Mouse (Mus musculus): ENCODE measurements around the gene Aloxe3. TPM values are rescaled to one million over a fixed set of nuclear protein-coding genes. Genes with fewer than 3 reads are reported as not detected.

Gene Aloxe3
- polyA plus RNA-seq, 1 experiment, result 0.82 TPM

- no peak for TF ChIP-seq CTCF (IDR thresholded peaks at IDR 0.05; ENCODE audit: control insufficient read depth, insufficient read depth, low read length)
- no peak for TF ChIP-seq POLR2A (IDR thresholded peaks at IDR 0.05; ENCODE audit: borderline replicate concordance, control insufficient read depth, low read depth, low read length)
- Histone ChIP-seq H3K27ac (ENCODE audit: control insufficient read depth, insufficient read depth, low read depth, low read length, poor library complexity) (no peak overlapping the region), H3K4me1 (ENCODE audit: control insufficient read depth, insufficient read depth, low read length) (no peaks in the 10 kb centered on the region), H3K4me3 (replicated peaks; ENCODE audit: control insufficient read depth, low read depth, low read length) (no peak overlapping the region)
- 1% methylated on average over 14 of the region's 14 CpGs for WGBS
Measured at GRCm38 (mm10) chr11:69197194-69197593, 71.5 kb downstream of the Aloxe3 start.

GRCm38 (mm10) chr11:69197743-69198142, 72.0 kb downstream of the Aloxe3 start, which contains the start of gene Alox8:
TSS of gene Alox8 (minus strand) at chr11:69197843.
- peaks cover under 1% of the 10 kb centered on the region; the same call in 1 of the 2 replicates for H3K4me1 ChIP-seq (ENCODE audit: control insufficient read depth, insufficient read depth, low read length)
- H3K4me3 ChIP-seq (replicated peaks; ENCODE audit: control insufficient read depth, low read depth, low read length), result no peak within 1 kb of the TSS
- TF ChIP-seq POLR2A (IDR thresholded peaks at IDR 0.05; ENCODE audit: borderline replicate concordance, control insufficient read depth, low read depth, low read length) (no peak), CTCF (IDR thresholded peaks at IDR 0.05; ENCODE audit: control insufficient read depth, insufficient read depth, low read length) (no peak)
- no peak within 1 kb of the TSS for H3K27ac ChIP-seq (ENCODE audit: control insufficient read depth, insufficient read depth, low read depth, low read length, poor library complexity)
- 25% methylated on average over 6 of the region's 6 CpGs for WGBS

Other genes starting within 250 kb of the Aloxe3 start
- 1.4 TPM in 1 of 2 replicates, not detected in the other for gene Rnf222, start 237.3 kb upstream of the Aloxe3 start, polyA plus RNA-seq (2011; ENCODE audit: insufficient read depth, insufficient read length, low replicate concordance, missing spikeins)
- 2,007 and 3,389 TPM in 2 replicates for gene Rpl26, start 224.3 kb upstream of the Aloxe3 start, polyA plus RNA-seq (2011; ENCODE audit: insufficient read depth, insufficient read length, low replicate concordance, missing spikeins)
- not detected in 2 replicates for gene Odf4, start 198.8 kb upstream of the Aloxe3 start, polyA plus RNA-seq (2011; ENCODE audit: insufficient read depth, insufficient read length, low replicate concordance, missing spikeins)
- 1.9 and 4.5 TPM in 2 replicates for gene Arhgef15, start 168.4 kb upstream of the Aloxe3 start, polyA plus RNA-seq (2011; ENCODE audit: insufficient read depth, insufficient read length, low replicate concordance, missing spikeins)
- gene Slc25a35, start 157.8 kb upstream of the Aloxe3 start, polyA plus RNA-seq (2011; ENCODE audit: insufficient read depth, insufficient read length, low replicate concordance, missing spikeins), result 1.6 and 2.9 TPM in 2 replicates
- 18.3 and 38.3 TPM in 2 replicates for gene Rangrf, start 150.7 kb upstream of the Aloxe3 start, polyA plus RNA-seq (2011; ENCODE audit: insufficient read depth, insufficient read length, low replicate concordance, missing spikeins)
- gene Pfas, start 117.4 kb upstream of the Aloxe3 start, polyA plus RNA-seq (2011; ENCODE audit: insufficient read depth, insufficient read length, low replicate concordance, missing spikeins), result 26.1 and 34.4 TPM in 2 replicates
- gene Ctc1, start 110.0 kb upstream of the Aloxe3 start, polyA plus RNA-seq (2011; ENCODE audit: insufficient read depth, insufficient read length, low replicate concordance, missing spikeins), result 19.0 and 38.1 TPM in 2 replicates
- gene Aurkb, start 80.2 kb upstream of the Aloxe3 start, polyA plus RNA-seq (2011; ENCODE audit: insufficient read depth, insufficient read length, low replicate concordance, missing spikeins), result 53.2 and 100 TPM in 2 replicates
- 16.4 and 18.4 TPM in 2 replicates for gene Borcs6, start 66.2 kb upstream of the Aloxe3 start, polyA plus RNA-seq (2011; ENCODE audit: insufficient read depth, insufficient read length, low replicate concordance, missing spikeins)
- 16.3 and 31.0 TPM in 2 replicates for gene Tmem107, start 55.1 kb upstream of the Aloxe3 start, polyA plus RNA-seq (2011; ENCODE audit: insufficient read depth, insufficient read length, low replicate concordance, missing spikeins)
- 50.5 and 55.9 TPM in 2 replicates for gene Vamp2, start 37.4 kb upstream of the Aloxe3 start, polyA plus RNA-seq (2011; ENCODE audit: insufficient read depth, insufficient read length, low replicate concordance, missing spikeins)
- 28.8 and 46.2 TPM in 2 replicates for gene Per1, start 30.7 kb upstream of the Aloxe3 start, polyA plus RNA-seq (2011; ENCODE audit: insufficient read depth, insufficient read length, low replicate concordance, missing spikeins)
- gene Hes7, start 5.5 kb upstream of the Aloxe3 start, polyA plus RNA-seq (2011; ENCODE audit: insufficient read depth, insufficient read length, low replicate concordance, missing spikeins), result 1.1 TPM in 1 of 2 replicates, not detected in the other
- gene 9130213A22Rik, start 3.3 kb upstream of the Aloxe3 start, polyA plus RNA-seq (2011; ENCODE audit: insufficient read depth, insufficient read length, low replicate concordance, missing spikeins), result not detected in 2 replicates
- gene Alox12b, start 31.1 kb downstream of the Aloxe3 start, polyA plus RNA-seq (2011; ENCODE audit: insufficient read depth, insufficient read length, low replicate concordance, missing spikeins), result not detected in 2 replicates
- not detected in 2 replicates for gene Alox8, start 71.9 kb downstream of the Aloxe3 start, polyA plus RNA-seq (2011; ENCODE audit: insufficient read depth, insufficient read length, low replicate concordance, missing spikeins)
- not detected in 2 replicates for gene Gucy2e, start 111.1 kb downstream of the Aloxe3 start, polyA plus RNA-seq (2011; ENCODE audit: insufficient read depth, insufficient read length, low replicate concordance, missing spikeins)
- gene Cntrob, start 197.9 kb downstream of the Aloxe3 start, polyA plus RNA-seq (2011; ENCODE audit: insufficient read depth, insufficient read length, low replicate concordance, missing spikeins), result 43.7 and 59.8 TPM in 2 replicates
- 50.7 and 71.7 TPM in 2 replicates for gene Trappc1, start 198.1 kb downstream of the Aloxe3 start, polyA plus RNA-seq (2011; ENCODE audit: insufficient read depth, insufficient read length, low replicate concordance, missing spikeins)
- gene Kcnab3, start 200.4 kb downstream of the Aloxe3 start, polyA plus RNA-seq (2011; ENCODE audit: insufficient read depth, insufficient read length, low replicate concordance, missing spikeins), result not detected in 2 replicates
- gene Rnf227, start 214.6 kb downstream of the Aloxe3 start, polyA plus RNA-seq (2011; ENCODE audit: insufficient read depth, insufficient read length, low replicate concordance, missing spikeins), result 1.7 TPM in 1 of 2 replicates, not detected in the other
- 49.6 and 54.5 TPM in 2 replicates for gene Chd3, start 243.5 kb downstream of the Aloxe3 start, polyA plus RNA-seq (2011; ENCODE audit: insufficient read depth, insufficient read length, low replicate concordance, missing spikeins)

Measured in bone marrow, adult 2 months (tissue).